In genomic region chr8:26265366-26265765, GRCm38 (mm10) we compare ENCODE assay signal across 11 mouse cellular contexts.
DNase-seq lines count a peak whose midpoint lies in the region; ATAC-seq and TF ChIP-seq lines count a peak whose summit lies in the region.
"Had no signal": no experiment of that assay in that cellular context is flagged by ENCODE, and none has a peak within 500 bp of the region (broad histone marks: within the 10 kb centered on the region; RNA-seq: fewer than 3 reads in every experiment).

No protein-coding gene starts in this region.

- H3K9me3 ChIP-seq in ES-Bruce4 (replicated peaks; ENCODE audit: control insufficient read depth, insufficient read depth, low read length, poor library complexity, severe bottlenecking): peaks cover 14% of the 10 kb centered on the region
- H3K9me3 ChIP-seq in forebrain, embryonic 13.5 days (replicated peaks): no peaks in the 10 kb centered on the region
- H3K9me3 ChIP-seq in midbrain, embryonic 10.5 days (replicated peaks): no peaks in the 10 kb centered on the region

- H3K36me3 ChIP-seq in ES-Bruce4 (ENCODE audit: control insufficient read depth, insufficient read depth, low read length, poor library complexity, severe bottlenecking): no peaks in the 10 kb centered on the region
- no peaks in the 10 kb centered on the region for H3K36me3 ChIP-seq in forebrain, embryonic 13.5 days (ENCODE audit: poor library complexity, severe bottlenecking)
- H3K36me3 ChIP-seq in midbrain, embryonic 10.5 days: no peaks in the 10 kb centered on the region

- H3K27ac ChIP-seq in ES-Bruce4 (ENCODE audit: insufficient read depth, low read length): no peak overlapping the region
- H3K27ac ChIP-seq in forebrain, embryonic 13.5 days: peak overlapping the region; percentile 79
- peak overlapping the region; percentile 39 for H3K27ac ChIP-seq in midbrain, embryonic 10.5 days (replicated peaks)
- H3K27ac ChIP-seq: liver, embryonic 14.5 days had no signal

- H3K4me1 ChIP-seq in ES-Bruce4 (ENCODE audit: control insufficient read depth, insufficient read depth, low read length): no peaks in the 10 kb centered on the region
- peaks cover 63% of the 10 kb centered on the region for H3K4me1 ChIP-seq in forebrain, embryonic 13.5 days
- H3K4me1 ChIP-seq in midbrain, embryonic 10.5 days: peaks cover 27% of the 10 kb centered on the region

- H3K9ac ChIP-seq in ES-Bruce4 (ENCODE audit: low read depth, poor library complexity, severe bottlenecking): 0 out of 2 replicates have a peak overlapping the region, but pooled peaks have one; percentile 8
- H3K9ac ChIP-seq in forebrain, embryonic 13.5 days: no peak overlapping the region
- H3K9ac ChIP-seq: liver, embryonic 14.5 days had no signal

- H3K27me3 ChIP-seq in ES-Bruce4 (ENCODE audit: control insufficient read depth, insufficient read depth, low read length, poor library complexity, severe bottlenecking): no peaks in the 10 kb centered on the region
- H3K27me3 ChIP-seq in forebrain, embryonic 13.5 days: no peaks in the 10 kb centered on the region
- 0 out of 2 replicates have a peak, but pooled peaks cover 6% of the 10 kb centered on the region for H3K27me3 ChIP-seq in midbrain, embryonic 10.5 days (ENCODE audit: low read depth, poor library complexity, severe bottlenecking)

- no peak for TF ChIP-seq CTCF in ES-Bruce4 (IDR thresholded peaks at IDR 0.05; ENCODE audit: low read depth, low read length)

- no peak overlapping the region for H3K4me3 ChIP-seq in ES-Bruce4 (ENCODE audit: low read depth, low read length)
- no peak overlapping the region for H3K4me3 ChIP-seq in forebrain, embryonic 13.5 days
- H3K4me3 ChIP-seq in midbrain, embryonic 10.5 days: no peak overlapping the region
- H3K4me3 ChIP-seq: myocyte had no signal

- peak; percentile 42 for ATAC-seq in forebrain, embryonic 13.5 days

- whole genome bisulfite sequencing in forebrain, embryonic 13.5 days: 7% methylated on average over 8 of the region's 8 CpGs
- 21% methylated on average over 8 of the region's 8 CpGs for WGBS in midbrain, embryonic 10.5 days

- peak overlapping the region; percentile 11 for H3K4me2 ChIP-seq in forebrain, embryonic 13.5 days

- no peak for TF ChIP-seq POLR2A in ES-Bruce4 (IDR thresholded peaks at IDR 0.05; ENCODE audit: insufficient read depth, low read length)

- no peak for TF ChIP-seq EP300 in ES-Bruce4 (IDR thresholded peaks at IDR 0.05; ENCODE audit: insufficient read depth, low read depth, low read length)

- peak; percentile 59 for DNase-seq in R1 (ENCODE audit: low read depth, low spot score)
- DNase-seq in midbrain, embryonic 10.5 days (ENCODE audit: low spot score): peak; percentile 34
- DNase-seq in ovary, postnatal 36 days (ENCODE audit: low spot score): no peak
- no peak for DNase-seq in thymus, postnatal 0 days (ENCODE audit: low spot score)
- DNase-seq in heart, adult 11 months: no peak
- no peak for DNase-seq in left cerebral cortex, adult 8-10 months (ENCODE audit: low spot score in 2 of 2)
- DNase-seq: kidney, postnatal 14 days had no signal

Comparison
In these comparisons a context has a peak if more than half of its experiments do, and no peak if none do; other contexts are left out.
1. DNase-seq: peak in R1 (single experiment) and midbrain, embryonic 10.5 days (single experiment); none in ovary, postnatal 36 days (single experiment), thymus, postnatal 0 days (single experiment), heart, adult 11 months (single experiment) and left cerebral cortex, adult 8-10 months (0 of 2).